ENCODE assay signal across 11 mouse cellular contexts in genomic region chr5:122756680-122757079, GRCm38 (mm10). TPM values are rescaled to one million over a fixed set of nuclear protein-coding genes. Genes with fewer than 3 reads are reported as not detected.
A peak's percentile ranks its signal among the peaks of the same experiment; 100 is the strongest.
DNase-seq lines count a peak whose midpoint lies in the region; TF ChIP-seq lines count a peak whose summit lies in the region.
"Had no signal": no experiment of that assay in that cellular context is flagged by ENCODE, and none has a peak within 500 bp of the region (broad histone marks: within the 10 kb centered on the region; RNA-seq: fewer than 3 reads in every experiment).

No protein-coding gene starts in this region.

- intact Hi-C loops in gastrocnemius, postnatal 36 days (cut with DNase I): no loop called here
- intact Hi-C loops in left cerebral cortex, adult 2 months (cut with DNase I): no loop called here

- no peak overlapping the region for H3K27ac ChIP-seq in left cerebral cortex, adult 2 months
- H3K27ac ChIP-seq: hindbrain, embryonic 13.5 days; liver, embryonic 13.5 days had no signal

- TF ChIP-seq CTCF in left cerebral cortex, adult 2 months (IDR thresholded peaks at IDR 0.05): no peak

- no peak overlapping the region for H3K4me3 ChIP-seq in left cerebral cortex, adult 2 months
- H3K4me3 ChIP-seq: hindbrain, embryonic 13.5 days; liver, embryonic 13.5 days; myocyte had no signal

- peak; percentile 83 for DNase-seq in kidney, adult 11 months
- no peak for DNase-seq in kidney, postnatal 4 days
- peak; percentile 82 for DNase-seq in adrenal gland, adult 8-10 months
- peak; percentile 80 to 82 for DNase-seq in cerebellum, adult 18-20 months
- peak; percentile 55 to 56 for DNase-seq in gastrocnemius, postnatal 36 days
- no peak for DNase-seq in layer of hippocampus, adult 9-10 months (ENCODE audit: low spot score)
- no peak for DNase-seq in left cerebral cortex, adult 2 months (ENCODE audit: extremely low spot score in 1 of 2, low spot score in 2 of 2)
- DNase-seq: layer of hippocampus, postnatal 36 days; liver, embryonic 13.5 days had no signal

RNA-seq across cellular contexts. Expression of gene Camkk2, which starts 22.5 kb away (rescaled TPM):
- 10 to 100 TPM; 32.8 to 36.2 (median 34.9) TPM for total RNA-seq in adrenal gland, adult 8-10 months (2022)
- total RNA-seq in gastrocnemius, postnatal 36 days (2021): 1 to 10 TPM; 5.1 to 5.2 TPM
- 100 to 1,000 TPM; 238 to 248 TPM for total RNA-seq in left cerebral cortex, adult 2 months (2021)

RNA-seq across cellular contexts. Expression of gene P2rx4, which starts 49.3 kb away (rescaled TPM):
- total RNA-seq in adrenal gland, adult 8-10 months (2022): 10 to 100 TPM; 38.2 to 57.9 (median 46.5) TPM
- 1 to 10 TPM; 2.8 to 4.4 TPM for total RNA-seq in gastrocnemius, postnatal 36 days (2021)
- total RNA-seq in left cerebral cortex, adult 2 months (2021): 10 to 100 TPM; 19.3 to 20.1 TPM

Comparison
In these comparisons a context has a peak if more than half of its experiments do, and no peak if none do; other contexts are left out.
1. DNase-seq: peak in kidney, adult 11 months (single experiment), adrenal gland, adult 8-10 months (single experiment), cerebellum, adult 18-20 months (2 of 2) and gastrocnemius, postnatal 36 days (2 of 2); none in kidney, postnatal 4 days (0 of 2), layer of hippocampus, adult 9-10 months (single experiment) and left cerebral cortex, adult 2 months (0 of 2).
2. RNA of gene Camkk2, which starts 22.5 kb away (total RNA-seq): 238 to 248 TPM in left cerebral cortex, adult 2 months; 32.8 to 36.2 TPM in adrenal gland, adult 8-10 months and 5.1 to 5.2 TPM in gastrocnemius, postnatal 36 days; every median in the first group is over 4 times any median in the second.